Mouse (Mus musculus): ENCODE data around the gene Pde6g.

The Pde6g gene

GRCm38 (mm10) chr11:120467051-120467735 is 13.9 kb upstream of the Pde6g start, which contains the start of gene Arl16:
TSS of gene Arl16 (minus strand) at chr11:120467607.
- peak; percentile 97 to 98 for DNase-seq (ENCODE audit: low spot score in 2 of 2)

DNA sequence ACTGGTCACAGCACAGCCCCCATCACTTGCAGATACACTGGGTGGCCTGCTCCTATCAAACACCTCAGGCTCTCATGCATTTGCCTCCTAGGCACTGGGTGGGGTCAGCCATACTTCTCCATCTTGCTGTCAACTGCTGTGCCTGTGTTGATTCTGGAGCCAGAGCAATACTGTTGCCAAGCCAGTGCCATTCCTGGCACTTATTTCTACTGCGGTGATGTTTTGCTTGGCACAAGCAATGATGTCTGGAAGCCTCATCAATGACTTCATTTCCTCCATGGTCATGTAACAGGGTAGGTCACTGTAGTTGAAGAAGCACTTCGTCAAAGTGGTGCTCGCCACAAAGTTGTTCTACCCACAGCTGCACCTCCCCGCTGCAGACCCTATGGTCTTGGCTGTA is 12.2 kb upstream of the Pde6g start:
- no peak for DNase-seq (ENCODE audit: low spot score in 2 of 2)

DNA sequence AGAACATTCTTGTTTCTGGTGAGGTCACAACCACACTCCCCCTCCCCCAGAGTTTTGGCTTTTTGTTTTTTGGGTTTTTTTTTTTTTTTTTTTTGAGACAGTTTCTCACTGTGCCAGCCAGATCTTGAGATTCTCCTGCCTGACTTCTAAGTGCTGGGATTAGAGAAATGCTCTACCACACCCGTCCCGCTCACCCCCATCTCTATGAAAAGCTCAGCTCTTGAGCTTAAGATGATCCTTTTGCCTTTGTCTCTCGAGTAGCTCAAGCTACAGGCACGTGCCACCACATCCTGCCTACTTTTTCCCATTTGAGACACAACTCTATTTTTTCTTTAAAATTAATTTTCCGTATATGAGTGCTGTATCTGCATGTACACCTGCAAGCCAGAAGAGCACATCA is 11.1 kb upstream of the Pde6g start:
- DNase-seq (ENCODE audit: low spot score in 2 of 2) = no peak

- DNase-seq (ENCODE audit: low spot score in 2 of 2) = no peak
Measured at GRCm38 (mm10) chr11:120463536-120463935, 10.2 kb upstream of the Pde6g start.

GRCm38 (mm10) chr11:120458847-120459597 is 5.7 kb upstream of the Pde6g start:
- no peak for DNase-seq (ENCODE audit: low spot score in 2 of 2)

DNA sequence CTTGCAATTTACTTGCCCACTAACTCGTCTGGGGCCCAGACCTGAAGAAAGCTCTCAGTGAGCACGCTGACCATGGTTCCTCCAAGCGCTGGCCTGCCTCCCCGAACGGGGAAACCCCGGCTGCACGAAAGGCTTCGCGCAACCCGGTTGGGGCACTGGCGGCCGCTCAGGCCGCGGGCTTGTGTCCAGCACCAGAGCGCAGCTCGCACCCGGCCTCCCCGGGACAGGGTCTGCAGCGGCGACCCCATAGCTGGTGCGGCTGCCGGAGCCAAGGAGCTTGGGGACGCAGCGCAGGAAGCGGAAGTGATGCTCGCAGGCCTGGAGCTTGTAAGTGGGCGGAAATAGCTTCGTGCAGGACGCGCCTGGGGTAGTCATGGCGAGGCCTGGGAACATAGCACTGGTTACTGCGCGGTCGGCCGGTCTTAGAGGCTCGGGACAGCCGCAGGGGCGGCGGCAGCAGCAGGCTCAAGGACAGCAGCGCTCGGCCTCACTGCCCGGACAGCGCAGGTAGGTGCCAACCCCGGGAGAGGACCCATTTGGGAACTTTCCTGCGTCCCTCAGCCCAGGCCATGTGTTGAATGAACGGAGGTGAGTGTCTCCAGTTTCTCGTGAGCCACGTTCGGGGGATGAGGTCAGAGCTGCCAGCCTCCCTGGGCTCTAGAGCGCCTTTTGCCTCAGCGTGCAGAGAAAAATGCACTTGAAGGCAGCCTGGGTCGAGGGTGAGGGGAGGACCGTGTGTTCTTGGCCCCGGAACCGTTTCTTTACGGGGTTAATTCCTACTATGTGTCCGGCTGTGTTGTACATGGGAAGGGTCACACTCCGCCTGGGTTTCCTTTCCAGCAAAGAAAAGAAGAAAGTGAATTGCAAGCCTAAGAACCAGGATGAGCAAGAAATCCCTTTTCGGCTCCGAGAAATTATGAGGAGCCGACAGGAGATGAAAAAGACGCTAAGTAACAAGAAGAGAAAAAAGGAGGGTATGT is 4.8 kb upstream of the Pde6g start, which contains the start of the genes Oxld1 and Ccdc137:
TSS of gene Oxld1 (minus strand) at position 297 of the 980 bp plus-strand sequence.
TSS of gene Ccdc137 (plus strand) at position 344 of the 980 bp plus-strand sequence.
- peak; percentile 86 to 90 for DNase-seq (ENCODE audit: low spot score in 2 of 2)

DNA sequence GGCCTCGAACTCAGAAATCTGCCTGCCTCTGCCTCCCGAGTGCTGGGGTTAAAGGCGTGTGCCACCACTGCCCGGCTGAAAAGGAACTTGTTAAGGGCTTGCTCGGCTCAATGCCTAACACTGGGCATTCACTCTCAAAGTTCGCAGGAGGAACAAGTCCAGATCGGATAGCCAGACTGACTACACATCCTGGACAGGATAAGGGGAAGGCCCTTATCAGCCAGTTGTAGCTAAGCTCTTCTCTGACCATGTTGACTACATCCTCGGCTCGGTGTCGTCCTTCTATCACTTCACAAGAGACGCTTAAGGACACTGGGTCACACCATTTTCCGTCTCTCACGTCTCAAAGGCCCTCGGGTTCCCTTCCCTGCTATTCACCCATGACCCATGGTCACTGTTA is 4.1 kb upstream of the Pde6g start:
- no peak for DNase-seq (ENCODE audit: low spot score in 2 of 2)

GRCm38 (mm10) chr11:120455413-120455812 is 2.1 kb upstream of the Pde6g start:
- no peak for DNase-seq (ENCODE audit: low spot score in 2 of 2)

DNA sequence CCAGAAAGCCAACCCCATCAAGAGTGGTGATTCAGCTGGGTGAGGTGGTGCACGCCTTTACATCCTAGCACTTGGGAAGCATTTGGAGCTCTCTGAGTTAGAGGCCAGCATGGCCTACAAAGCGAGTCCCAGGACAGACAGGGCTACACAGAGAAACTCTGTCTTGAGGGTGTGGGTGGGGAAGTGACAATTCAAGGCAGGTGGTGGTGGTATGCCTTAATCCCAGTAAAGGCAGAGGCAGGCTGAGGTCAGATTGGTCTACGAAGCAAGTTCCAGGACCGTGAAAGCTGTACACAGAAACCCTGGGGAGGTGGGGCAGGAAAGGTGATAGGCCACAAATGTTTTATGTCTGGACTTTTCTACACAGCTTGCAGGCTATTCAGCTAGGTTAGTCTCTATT is 1.7 kb upstream of the Pde6g start:
- DNase-seq (ENCODE audit: low spot score in 2 of 2) = no peak

DNA sequence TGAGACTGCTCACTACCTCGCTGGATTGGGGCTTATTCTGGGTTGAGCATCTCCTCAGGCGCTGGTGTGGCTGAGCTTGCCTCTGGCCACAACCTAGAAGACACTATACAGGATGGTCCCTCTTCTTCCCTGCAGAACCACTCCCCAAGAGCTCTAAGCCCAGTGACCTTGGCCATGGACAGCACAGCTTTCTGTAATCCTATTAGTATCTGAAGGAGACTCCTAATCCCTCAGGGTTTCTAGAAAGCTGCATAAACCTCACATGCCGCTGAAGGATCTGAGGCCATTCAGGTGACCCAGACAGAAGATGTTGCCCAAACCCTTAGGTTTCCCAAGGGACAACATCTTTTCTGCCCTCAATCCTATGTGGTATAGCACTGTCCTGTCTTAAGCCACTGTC is 1.1 kb downstream of the Pde6g start:
- DNase-seq (ENCODE audit: low spot score in 2 of 2) = no peak

- DNase-seq (ENCODE audit: low spot score in 2 of 2) = no peak
Measured at GRCm38 (mm10) chr11:120447179-120447578, 6.1 kb downstream of the Pde6g start.

GRCm38 (mm10) chr11:120445475-120445874 is 7.8 kb downstream of the Pde6g start:
- DNase-seq (ENCODE audit: low spot score in 2 of 2) = no peak

- no peak for DNase-seq (ENCODE audit: low spot score in 2 of 2)
Measured at GRCm38 (mm10) chr11:120444106-120444505, 9.2 kb downstream of the Pde6g start.

DNA sequence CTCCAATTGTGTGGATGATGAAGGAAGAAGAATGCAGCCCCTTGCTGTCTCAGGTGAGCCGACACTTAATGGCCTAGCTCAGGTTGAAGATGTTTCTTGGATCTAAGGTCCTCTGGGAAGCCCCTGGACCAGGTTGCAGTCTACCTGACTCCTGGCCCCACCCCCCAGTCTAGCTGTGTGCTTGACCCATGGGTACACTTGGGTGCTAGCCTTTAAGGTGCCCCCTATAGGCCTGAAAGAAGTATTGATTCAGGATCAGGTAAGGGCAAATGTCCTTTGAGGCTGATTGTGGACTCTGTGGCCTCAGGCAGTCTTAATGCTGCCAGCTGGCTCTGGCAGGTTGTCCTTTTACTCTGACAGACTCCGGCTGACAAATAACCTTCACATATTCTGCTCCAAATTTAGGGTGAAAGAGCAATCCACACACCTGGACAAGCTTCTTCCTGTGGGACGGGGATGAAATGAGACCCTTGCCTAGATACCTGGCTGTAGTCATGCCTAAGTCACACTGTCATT is 10.5 kb downstream of the Pde6g start:
- DNase-seq (ENCODE audit: low spot score in 2 of 2) = no peak

- no peak for DNase-seq (ENCODE audit: low spot score in 2 of 2)
Measured at GRCm38 (mm10) chr11:120442344-120442743, 11.0 kb downstream of the Pde6g start, which contains the start of gene Tspan10. TSS of gene Tspan10 (plus strand) at chr11:120442644.

GRCm38 (mm10) chr11:120437857-120438385 is 15.4 kb downstream of the Pde6g start:
- DNase-seq (ENCODE audit: low spot score in 2 of 2) = no peak

DNA sequence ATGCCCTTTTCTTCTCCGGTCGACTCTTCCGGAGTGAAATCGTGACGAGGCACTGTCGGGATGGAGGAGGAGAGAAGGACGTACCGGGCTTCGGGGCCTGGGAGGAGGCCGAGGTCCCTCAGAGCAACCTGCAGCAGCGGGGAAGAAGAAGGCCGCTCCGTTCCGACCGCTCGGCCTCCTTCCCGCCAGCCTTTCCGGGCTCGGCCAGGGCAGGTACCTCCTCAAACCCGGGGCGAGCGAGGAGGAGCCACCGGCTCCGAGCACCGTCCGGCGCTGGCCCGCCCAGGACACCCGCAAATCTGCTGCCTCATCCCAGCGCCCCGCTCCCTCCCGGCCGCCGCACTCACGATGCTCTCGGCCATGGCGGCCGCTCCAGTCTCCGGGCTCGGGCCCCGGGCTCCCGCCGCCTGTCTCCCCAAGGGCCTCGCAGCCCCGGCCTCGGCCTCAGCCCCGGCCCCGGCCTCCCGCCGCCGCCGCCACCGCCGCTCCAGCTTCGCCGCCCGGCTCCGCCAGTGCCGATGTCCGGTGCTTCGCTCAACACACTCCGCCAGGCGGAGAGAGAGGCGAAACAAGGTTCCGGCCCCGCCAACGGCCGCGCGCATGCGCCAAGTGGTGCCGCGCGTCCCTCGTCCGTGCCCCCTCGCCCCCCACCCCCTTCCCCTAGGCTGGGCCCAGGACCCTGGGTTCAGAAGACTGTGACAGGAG is 16.0 kb downstream of the Pde6g start, which contains the start of gene Nploc4:
TSS of gene Nploc4 (minus strand) at position 557 of the 705 bp plus-strand sequence.
- peak; percentile 87 to 91 for DNase-seq (ENCODE audit: low spot score in 2 of 2)

GRCm38 (mm10) chr11:120426727-120427126 is 26.6 kb downstream of the Pde6g start:
- no peak for DNase-seq (ENCODE audit: low spot score in 2 of 2)

DNA sequence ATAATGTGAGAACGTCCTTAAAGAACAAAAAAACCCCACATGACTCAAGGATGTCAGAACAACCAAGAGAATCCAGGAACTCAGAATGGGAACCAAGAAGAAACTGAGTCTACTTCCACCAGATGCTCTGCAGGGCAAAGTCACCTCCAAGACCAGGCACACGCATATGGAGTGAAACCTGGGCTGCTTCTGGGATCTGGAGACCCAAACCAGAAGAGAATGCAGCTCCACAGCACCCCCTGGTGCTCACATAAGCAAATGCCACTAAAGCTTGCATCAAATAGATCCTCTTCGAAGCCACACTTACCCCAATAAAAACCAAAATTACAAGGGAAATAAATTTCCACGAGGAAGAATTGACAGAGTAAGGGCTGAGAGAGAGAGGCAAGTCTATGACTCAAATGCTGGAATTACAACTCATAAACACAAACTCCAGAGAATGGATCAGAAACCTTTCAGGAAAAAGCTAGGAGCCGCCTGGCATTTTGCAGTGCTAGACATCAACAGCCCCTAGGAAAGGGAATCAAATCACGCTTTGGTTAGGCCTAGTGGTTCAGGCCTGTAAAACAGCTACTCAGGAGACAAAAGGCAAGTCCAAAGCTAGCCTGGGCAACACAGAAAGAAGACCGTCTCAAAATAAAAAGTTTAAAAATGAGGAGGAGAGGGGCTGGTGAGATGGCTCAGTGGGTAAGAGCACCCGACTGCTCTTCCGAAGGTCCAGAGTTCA is 29.6 kb downstream of the Pde6g start:
- peak; percentile 45 to 68 for DNase-seq (ENCODE audit: low spot score in 2 of 2)

All from right cerebral cortex, postnatal 10 days (tissue).